Mouse (Mus musculus): ENCODE results near the gene Ccdc14.
"Not testable (repeated sequence)": the region's sequence is repeated elsewhere in the genome, so short reads cannot be mapped to it uniquely, and the experiment has no call there.

- TF ChIP-seq CTCF, EP300 (IDR thresholded peaks at IDR 0.05): not testable (repeated sequence)
Observed at GRCm38 (mm10) chr16:34728610-34729009, 38.2 kb downstream of the Ccdc14 start.

Measured in lung, postnatal 0 days (tissue).